Mouse (Mus musculus) kidney, embryonic 16.5 days (tissue): ENCODE measurements around the gene Arfgap2. TPM values are rescaled to one million over a fixed set of nuclear protein-coding genes. Genes with fewer than 3 reads are reported as not detected.
A peak's percentile ranks its signal among the peaks of the same experiment; 100 is the strongest.

ENCODE experiments used
- ATAC-seq: fragments of 200-750 bp; cut with Nextera tagmentation; 2 replicates; pipeline ENCODE4 v1.8.0; 2017; ENCODE audit warnings: moderate TSS enrichment; ENCODE audit not compliant: low FRiP score, low TSS enrichment
- H3K27ac ChIP-seq: fragments of 300-500 bp; sonication (generic); 2 replicates; pipeline ENCODE4 v1.5.1; 2014; ENCODE audit warnings: low read length
- H3K27me3 ChIP-seq: fragments of 300-500 bp; sonication (generic); 2 replicates; pipeline ENCODE4 v1.6.1; 2014; ENCODE audit warnings: low read length, control low read depth, mixed read lengths; ENCODE audit not compliant: insufficient read depth
- H3K36me3 ChIP-seq: fragments of 300-500 bp; sonication (generic); 2 replicates; pipeline ENCODE4 v1.6.1; 2014; ENCODE audit warnings: low read length, control low read depth, mixed read lengths; ENCODE audit not compliant: insufficient read depth
- H3K4me1 ChIP-seq: fragments of 300-500 bp; sonication (generic); 2 replicates; pipeline ENCODE4 v1.6.1; 2014; ENCODE audit warnings: low read length, control low read depth, mixed read lengths; ENCODE audit not compliant: insufficient read depth
- H3K4me2 ChIP-seq: fragments of 300-500 bp; sonication (generic); replicated peaks from 2 replicates; pipeline ENCODE4 v1.6.1; 2014; ENCODE audit warnings: low read depth, low read length
- H3K4me3 ChIP-seq: fragments of 300-500 bp; sonication (generic); 2 replicates; pipeline ENCODE4 v1.5.1; 2014; ENCODE audit warnings: mild to moderate bottlenecking, low read length
- H3K9ac ChIP-seq: fragments of 300-500 bp; sonication (generic); replicated peaks from 2 replicates; pipeline ENCODE4 v1.6.1; 2014; ENCODE audit warnings: low read length
- H3K9me3 ChIP-seq: fragments of 300-500 bp; sonication (generic); 2 replicates; pipeline ENCODE4 v1.6.1; 2016; ENCODE audit warnings: low read length, control low read depth
- WGBS: fragments of 180-500 bp; shearing (Covaris S2); extraction: QIAGEN DNeasy Blood & Tissue Kit; methylation state at CpG from one replicate; pipeline ENCODE4 v1.1.7; 2014; 5-methylcytosine and 5-hydroxymethylcytosine counted together
- polyA plus RNA-seq: library from polyadenylated mRNA; unstranded; fragments of >200 nt; fragmentation: Nextera tagmentation; extraction: Ambion mirVana; gene quantifications from 2 replicates; pipeline ENCODE4 v1.2.1, GENCODE M21; 2015

Arfgap2 gene
- polyA plus RNA-seq, 1 experiment from 2014 or later, result 96.5 TPM

DNA sequence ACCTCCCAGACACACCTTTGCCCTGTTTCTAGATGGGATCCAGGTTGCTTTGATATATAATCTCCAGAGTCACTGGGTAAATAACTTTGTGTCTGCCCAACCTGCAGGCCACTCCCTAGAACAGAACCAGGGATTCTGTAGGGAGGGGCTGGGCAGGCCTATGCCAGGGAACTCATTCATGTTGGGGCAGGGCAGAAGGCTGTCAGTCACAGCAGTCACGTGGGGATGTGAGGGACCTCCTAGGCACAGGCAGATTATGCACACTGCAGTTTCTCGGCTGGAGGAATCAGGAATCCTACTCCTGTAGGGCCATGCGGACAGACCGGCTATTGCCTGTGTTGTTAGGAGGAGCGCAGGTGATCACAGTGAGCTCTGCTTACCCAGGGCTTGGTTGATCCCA, 16.6 kb downstream of the Arfgap2 start:
- Histone ChIP-seq H3K4me2 (no peak overlapping the region), H3K4me3 (no peak overlapping the region), H3K4me1 (peaks cover 5% of the 10 kb centered on the region; the same call in 1 of the 2 replicates), H3K36me3 (peaks cover 12% of the 10 kb centered on the region; the same call in 1 of the 2 replicates), H3K9ac (no peak overlapping the region; the same call in 1 of the 2 replicates), H3K27ac (no peak overlapping the region), H3K9me3 (no peaks in the 10 kb centered on the region), H3K27me3 (no peaks in the 10 kb centered on the region)
- 42% methylated on average over 5 of the region's 5 CpGs for WGBS
- peak; percentile 55 for ATAC-seq

DNA sequence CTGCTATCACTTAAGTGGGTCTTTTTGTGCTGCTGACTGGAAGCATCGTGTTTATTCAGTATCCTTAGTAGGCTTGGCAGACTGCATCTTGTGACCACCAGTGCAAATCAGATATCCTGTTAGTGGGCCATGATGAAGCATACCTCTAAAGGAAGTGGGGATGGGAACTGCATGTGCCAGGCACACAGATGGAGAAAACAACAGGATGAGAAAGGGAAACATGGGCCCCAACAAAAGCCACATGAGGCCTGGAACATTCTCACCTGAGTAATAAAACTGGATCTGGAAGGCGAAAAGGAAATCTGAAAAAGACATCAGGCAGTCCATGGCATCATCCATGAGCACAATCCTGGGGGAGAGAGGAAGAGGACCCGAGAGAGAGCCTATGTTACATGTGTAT, 19.2 kb downstream of the Arfgap2 start:
- Histone ChIP-seq H3K9ac (no peak overlapping the region), H3K27me3 (no peaks in the 10 kb centered on the region), H3K4me2 (no peak overlapping the region), H3K9me3 (no peaks in the 10 kb centered on the region), H3K27ac (no peak overlapping the region), H3K4me3 (no peak overlapping the region), H3K4me1 (peaks cover 5% of the 10 kb centered on the region; the same call in 1 of the 2 replicates), H3K36me3 (no peaks in the 10 kb centered on the region)
- ATAC-seq, result no peak
- 75% methylated on average over 3 of the region's 3 CpGs for WGBS

DNA sequence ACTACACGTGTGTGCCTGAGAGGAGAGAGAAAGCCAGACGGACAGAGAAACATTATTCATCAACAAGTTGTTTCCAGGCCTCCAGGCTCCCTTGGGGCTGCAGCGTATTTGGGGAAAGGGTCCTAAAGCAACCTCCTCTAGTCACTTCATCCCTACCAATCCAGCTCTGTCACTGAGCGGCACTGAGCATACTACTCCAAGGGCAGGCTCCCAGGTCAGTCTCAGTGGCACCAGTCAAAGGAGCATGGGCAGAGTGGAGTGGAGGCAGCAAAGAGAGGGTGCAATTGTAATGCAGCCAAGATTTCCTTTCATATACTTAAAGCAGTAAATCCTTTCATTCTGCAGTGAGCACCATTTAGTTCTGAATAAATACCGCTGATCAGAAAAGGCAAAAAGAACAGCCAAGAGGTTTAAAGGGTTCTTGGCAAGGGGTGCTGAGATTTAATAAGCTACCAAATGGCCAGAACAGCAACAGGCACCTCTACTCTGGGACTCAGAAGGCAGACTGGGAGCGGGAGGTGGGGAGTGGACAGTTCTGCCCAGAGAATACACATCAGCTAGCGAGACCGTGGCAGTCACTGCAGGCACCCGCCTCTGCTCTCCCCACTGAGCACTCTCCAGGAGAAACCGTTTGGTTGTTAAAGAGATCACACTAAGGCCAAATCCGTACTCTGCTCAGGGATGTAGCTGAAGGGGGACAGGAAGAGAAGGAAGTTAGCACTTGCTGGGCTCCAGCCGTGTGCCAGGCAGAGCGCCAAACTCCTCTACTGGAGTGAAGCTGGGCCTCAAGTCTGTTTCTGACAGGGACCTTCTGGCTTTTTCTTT, 19.8 kb downstream of the Arfgap2 start:
- H3K9ac ChIP-seq, result no peak overlapping the region
- H3K27me3 ChIP-seq, result no peaks in the 10 kb centered on the region
- no peak overlapping the region for H3K4me3 ChIP-seq
- no peak overlapping the region for H3K27ac ChIP-seq
- no peak overlapping the region for H3K4me2 ChIP-seq
- no peaks in the 10 kb centered on the region for H3K9me3 ChIP-seq
- no peaks in the 10 kb centered on the region for H3K36me3 ChIP-seq
- ATAC-seq, result no peak
- 59% methylated on average over 13 of the region's 13 CpGs for WGBS
- H3K4me1 ChIP-seq, result peaks cover 5% of the 10 kb centered on the region; the same call in 1 of the 2 replicates

DNA sequence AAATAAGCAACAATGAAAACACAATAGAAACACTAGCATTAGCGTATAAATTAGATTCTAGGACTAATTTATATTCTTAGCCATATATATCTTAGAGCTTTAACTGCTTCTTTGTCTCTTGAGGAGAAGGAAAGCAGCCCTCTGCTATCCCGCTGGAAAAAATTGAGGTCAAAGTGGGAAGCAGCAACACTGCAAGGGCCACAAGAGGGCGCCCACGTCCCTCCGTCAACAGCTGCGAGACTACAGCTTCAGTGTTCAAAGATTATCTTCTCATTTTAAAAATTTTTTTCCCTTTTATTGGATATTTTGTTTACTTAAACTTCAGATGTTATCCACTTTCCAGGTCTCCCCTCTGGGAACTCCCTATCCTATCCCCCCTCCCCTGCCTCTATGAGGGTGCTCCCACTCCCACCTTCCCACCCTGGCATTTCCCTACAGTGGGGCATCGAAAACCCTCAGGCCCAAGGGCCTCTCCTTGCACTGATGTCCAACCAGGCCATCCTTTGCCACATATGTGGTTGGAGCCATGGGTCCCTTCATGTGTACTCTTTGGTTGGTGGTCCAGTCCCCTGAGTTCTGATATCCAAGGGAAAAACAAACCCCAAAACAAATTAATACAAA, 21.2 kb downstream of the Arfgap2 start:
- H3K27ac ChIP-seq, result no peak overlapping the region
- no peaks in the 10 kb centered on the region for H3K9me3 ChIP-seq
- no peak for ATAC-seq
- no peak overlapping the region for H3K4me2 ChIP-seq
- H3K4me3 ChIP-seq, result no peak overlapping the region
- 15% methylated on average over 7 of the region's 7 CpGs for WGBS
- no peaks in the 10 kb centered on the region for H3K36me3 ChIP-seq
- H3K4me1 ChIP-seq, result peaks cover 5% of the 10 kb centered on the region; the same call in 1 of the 2 replicates
- H3K9ac ChIP-seq, result no peak overlapping the region
- H3K27me3 ChIP-seq, result no peaks in the 10 kb centered on the region

DNA sequence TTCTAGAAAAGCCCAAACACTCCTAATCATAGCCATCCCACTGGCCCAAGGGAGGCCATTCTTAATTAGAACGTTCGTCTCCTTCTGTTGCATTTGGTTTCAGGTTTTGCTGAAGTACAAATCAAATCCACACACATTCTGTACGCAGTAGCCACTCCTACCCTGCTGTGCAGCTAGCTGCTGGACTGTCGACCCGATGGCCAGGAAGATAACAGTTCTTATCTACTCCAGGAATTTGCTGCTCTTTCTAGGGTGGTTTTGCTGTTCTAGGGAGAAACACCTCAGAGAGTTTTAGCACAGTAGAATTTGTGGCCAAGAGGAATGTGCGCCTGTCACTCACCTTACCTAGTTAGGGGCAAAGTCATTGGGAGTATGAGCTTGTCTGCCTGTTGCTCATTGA, 22.8 kb downstream of the Arfgap2 start:
- WGBS, result 68% methylated on average over 6 of the region's 6 CpGs
- Histone ChIP-seq H3K9ac (no peak overlapping the region), H3K27ac (no peak overlapping the region), H3K36me3 (no peaks in the 10 kb centered on the region), H3K4me3 (no peak overlapping the region), H3K4me1 (peaks cover 9% of the 10 kb centered on the region; the same call in 1 of the 2 replicates), H3K9me3 (no peaks in the 10 kb centered on the region), H3K4me2 (no peak overlapping the region), H3K27me3 (no peaks in the 10 kb centered on the region)
- no peak for ATAC-seq

DNA sequence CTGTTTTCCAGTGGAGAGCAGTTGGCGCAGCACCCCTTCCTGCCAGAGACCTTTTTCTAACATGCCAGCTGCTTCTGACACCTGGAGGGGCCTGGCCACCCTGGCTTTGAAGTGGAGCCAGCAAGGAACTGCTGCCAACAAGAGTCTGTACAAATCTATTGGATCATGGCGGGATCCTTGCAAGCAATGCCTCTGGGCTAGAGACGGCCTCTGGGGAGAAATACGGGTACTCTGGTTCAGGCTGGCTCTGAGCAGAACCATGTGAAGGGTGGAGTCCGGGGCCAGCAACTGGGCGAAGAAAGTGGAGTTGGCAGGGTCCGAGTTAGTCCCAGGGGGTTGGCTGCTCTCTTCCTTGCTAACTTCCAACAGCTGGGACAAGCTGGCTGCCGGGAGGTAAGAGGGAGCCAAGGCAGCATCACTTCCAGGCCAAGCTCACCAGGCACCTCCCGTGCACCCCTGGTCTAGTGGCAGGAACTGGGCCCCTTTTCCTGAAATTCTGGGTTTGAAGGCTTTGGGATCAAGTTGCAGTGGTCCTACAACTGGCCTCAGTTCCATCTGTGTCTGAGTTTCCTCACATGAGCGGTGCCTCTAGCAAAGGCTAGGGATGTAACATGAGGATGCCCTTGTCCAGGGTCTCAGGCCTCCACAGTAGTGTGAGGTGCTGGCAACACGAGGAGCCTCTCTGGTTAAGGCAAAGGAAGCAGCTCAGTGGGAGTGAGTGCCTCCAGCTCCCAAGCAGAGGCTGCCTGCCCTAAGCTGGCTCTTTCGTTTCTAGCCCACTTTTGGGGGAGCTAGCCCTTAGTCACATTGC, 26.6 kb downstream of the Arfgap2 start:
- Histone ChIP-seq H3K27ac (no peak overlapping the region), H3K9ac (no peak overlapping the region)
- no peak for ATAC-seq

DNA sequence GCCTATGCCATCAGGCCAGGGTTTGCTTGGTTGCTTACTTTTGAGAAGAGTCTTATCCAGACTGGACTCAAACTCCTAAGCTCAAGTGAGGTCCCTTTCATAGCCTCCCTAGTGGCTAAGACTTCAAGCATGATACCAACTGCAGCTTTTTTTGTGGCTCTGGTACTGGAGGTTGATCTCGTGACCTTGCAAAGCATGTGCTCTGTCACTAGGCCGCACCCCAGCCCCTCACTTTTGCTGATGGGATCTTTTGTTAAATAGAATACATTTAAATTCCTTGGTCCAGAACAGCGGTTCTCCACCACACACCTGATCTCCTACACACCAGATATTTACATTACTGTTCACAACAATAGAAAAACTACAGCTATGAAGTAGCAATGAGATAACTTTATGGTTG, 29.5 kb downstream of the Arfgap2 start:
- 87% methylated on average over 3 of the region's 3 CpGs for WGBS
- H3K9me3 ChIP-seq, result no peaks in the 10 kb centered on the region
- no peaks in the 10 kb centered on the region for H3K27me3 ChIP-seq
- no peak overlapping the region for H3K4me2 ChIP-seq
- no peak overlapping the region for H3K27ac ChIP-seq
- ATAC-seq, result no peak
- peaks cover 9% of the 10 kb centered on the region; the same call in 1 of the 2 replicates for H3K4me1 ChIP-seq
- H3K36me3 ChIP-seq, result no peaks in the 10 kb centered on the region
- no peak overlapping the region for H3K9ac ChIP-seq
- H3K4me3 ChIP-seq, result no peak overlapping the region

More for the DNA sequence above, 26.6 kb downstream of the Arfgap2 start:
- Histone ChIP-seq H3K4me3 (no peak overlapping the region), H3K9me3 (no peaks in the 10 kb centered on the region), H3K36me3 (no peaks in the 10 kb centered on the region), H3K27me3 (no peaks in the 10 kb centered on the region), H3K4me2 (no peak overlapping the region), H3K4me1 (peaks cover 9% of the 10 kb centered on the region; the same call in 1 of the 2 replicates)
- WGBS, result 61% methylated on average over 12 of the region's 12 CpGs

DNA sequence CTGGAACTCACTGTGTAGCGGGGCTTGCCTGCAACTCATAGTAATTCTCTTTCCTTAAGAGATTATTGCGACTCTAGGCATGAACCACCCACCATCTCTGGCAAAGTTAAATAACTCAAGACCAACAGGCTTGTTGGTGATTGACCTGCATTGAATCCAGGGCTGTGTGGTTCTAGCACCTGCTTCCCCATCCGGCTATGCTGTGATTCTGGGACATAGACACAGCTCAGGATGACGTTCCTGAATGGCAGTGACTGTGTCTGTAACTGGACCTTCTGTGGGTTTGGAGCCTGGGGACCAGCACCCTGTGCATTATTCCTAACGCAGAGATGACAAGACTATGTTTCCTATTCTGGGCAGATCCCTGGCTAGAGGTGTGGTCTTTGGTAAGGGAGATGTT, 31.1 kb downstream of the Arfgap2 start:
- no peak overlapping the region for H3K4me2 ChIP-seq
- H3K27ac ChIP-seq, result no peak overlapping the region
- H3K27me3 ChIP-seq, result no peaks in the 10 kb centered on the region
- H3K4me3 ChIP-seq, result no peak overlapping the region
- H3K36me3 ChIP-seq, result no peaks in the 10 kb centered on the region
- no peaks in the 10 kb centered on the region for H3K9me3 ChIP-seq
- no peak for ATAC-seq
- peaks cover 9% of the 10 kb centered on the region; the same call in 1 of the 2 replicates for H3K4me1 ChIP-seq
- H3K9ac ChIP-seq, result no peak overlapping the region
- WGBS, result 92% methylated on average over 5 of the region's 5 CpGs

DNA sequence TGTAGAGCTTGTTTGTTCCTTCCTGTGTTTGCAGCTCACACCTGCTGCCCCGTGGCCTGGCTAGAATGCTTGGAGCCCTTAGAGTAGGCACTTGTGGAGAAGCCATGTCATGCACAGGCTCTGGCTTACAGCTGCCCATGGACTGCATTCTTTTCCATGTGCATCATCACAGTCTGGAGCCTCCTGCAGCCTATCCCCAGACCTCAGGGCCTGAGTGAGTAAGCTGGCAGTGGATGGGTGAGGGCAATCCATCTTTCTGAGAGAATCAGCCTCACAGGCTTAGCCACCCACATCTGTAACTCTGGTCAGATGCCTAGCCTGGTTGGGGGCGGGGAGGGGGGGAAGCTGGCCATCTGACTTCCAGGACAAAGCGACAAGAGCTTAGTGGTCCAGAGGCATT, 34.4 kb downstream of the Arfgap2 start:
- no peak overlapping the region for H3K4me3 ChIP-seq
- H3K36me3 ChIP-seq, result no peaks in the 10 kb centered on the region
- H3K27me3 ChIP-seq, result no peaks in the 10 kb centered on the region
- H3K9me3 ChIP-seq, result no peaks in the 10 kb centered on the region
- H3K9ac ChIP-seq, result no peak overlapping the region
- no peak overlapping the region for H3K4me2 ChIP-seq
- H3K27ac ChIP-seq, result no peak overlapping the region
- peak; percentile 54; the same call in 1 of the 2 replicates for ATAC-seq
- H3K4me1 ChIP-seq, result no peaks in the 10 kb centered on the region
- WGBS, result 77% methylated on average over 3 of the region's 3 CpGs
